Mouse (Mus musculus): Measurements from ENCODE around the gene Kat2b.
"Not testable (repeated sequence)": the region's sequence is repeated elsewhere in the genome, so short reads cannot be mapped to it uniquely, and the experiment has no call there.

Kat2b gene

GRCm38 (mm10) chr17:53569829-53570228, 3.2 kb downstream of the Kat2b start:
- peak; percentile 90 for DNase-seq (ENCODE audit: low read depth)

GRCm38 (mm10) chr17:53570361-53570875, 3.8 kb downstream of the Kat2b start:
- no peak for DNase-seq (ENCODE audit: low read depth)

GRCm38 (mm10) chr17:53570932-53571331, 4.3 kb downstream of the Kat2b start:
- DNase-seq (ENCODE audit: low read depth) = not testable (repeated sequence)

GRCm38 (mm10) chr17:53573019-53573556, 6.4 kb downstream of the Kat2b start:
- DNase-seq (ENCODE audit: low read depth) = no peak

GRCm38 (mm10) chr17:53577151-53577550, 10.5 kb downstream of the Kat2b start:
- peak; percentile 60 for DNase-seq (ENCODE audit: low read depth)

- DNase-seq (ENCODE audit: low read depth) = peak; percentile 74
Measured at GRCm38 (mm10) chr17:53577754-53578153, 11.1 kb downstream of the Kat2b start.

- DNase-seq (ENCODE audit: low read depth) = no peak
Measured at GRCm38 (mm10) chr17:53578249-53578648, 11.6 kb downstream of the Kat2b start.

GRCm38 (mm10) chr17:53578776-53579175, 12.1 kb downstream of the Kat2b start:
- no peak for DNase-seq (ENCODE audit: low read depth)

- DNase-seq (ENCODE audit: low read depth) = no peak
Measured at GRCm38 (mm10) chr17:53579612-53580011, 13.0 kb downstream of the Kat2b start.

GRCm38 (mm10) chr17:53580237-53580636, 13.6 kb downstream of the Kat2b start:
- no peak for DNase-seq (ENCODE audit: low read depth)

GRCm38 (mm10) chr17:53582026-53582585, 15.4 kb downstream of the Kat2b start:
- no peak for DNase-seq (ENCODE audit: low read depth)

- DNase-seq (ENCODE audit: low read depth) = no peak
Measured at GRCm38 (mm10) chr17:53582805-53583204, 16.1 kb downstream of the Kat2b start.

GRCm38 (mm10) chr17:53583846-53584579, 17.4 kb downstream of the Kat2b start:
- peak; percentile 73 for DNase-seq (ENCODE audit: low read depth)

GRCm38 (mm10) chr17:53587074-53587851, 20.6 kb downstream of the Kat2b start:
- peak; percentile 96 for DNase-seq (ENCODE audit: low read depth)

GRCm38 (mm10) chr17:53588097-53588855, 21.6 kb downstream of the Kat2b start:
- no peak for DNase-seq (ENCODE audit: low read depth)

- no peak for DNase-seq (ENCODE audit: low read depth)
Measured at GRCm38 (mm10) chr17:53590110-53590509, 23.4 kb downstream of the Kat2b start.

- no peak for DNase-seq (ENCODE audit: low read depth)
Measured at GRCm38 (mm10) chr17:53591910-53592309, 25.2 kb downstream of the Kat2b start.

- no peak for DNase-seq (ENCODE audit: low read depth)
Measured at GRCm38 (mm10) chr17:53594590-53594989, 27.9 kb downstream of the Kat2b start.

GRCm38 (mm10) chr17:53595527-53595926, 28.9 kb downstream of the Kat2b start:
- no peak for DNase-seq (ENCODE audit: low read depth)

- peak; percentile 91 for DNase-seq (ENCODE audit: low read depth)
Measured at GRCm38 (mm10) chr17:53596314-53596882, 29.7 kb downstream of the Kat2b start.
